Mouse (Mus musculus) lung, embryonic 16.5 days (tissue): Measurements from ENCODE around the gene Gm266. TPM values are rescaled to one million over a fixed set of nuclear protein-coding genes. Genes with fewer than 3 reads are reported as not detected.
A peak's percentile ranks its signal among the peaks of the same experiment; 100 is the strongest.

ENCODE experiments used
- ATAC-seq: fragments of 200-750 bp; cut with Nextera tagmentation; 2 replicates; pipeline ENCODE4 v1.8.0; 2017; ENCODE audit warnings: low read depth, mild to moderate bottlenecking, moderate library complexity
- H3K27ac ChIP-seq: fragments of 300-500 bp; sonication (generic); 2 replicates; pipeline ENCODE4 v1.5.1; 2014; ENCODE audit warnings: mild to moderate bottlenecking, control low read depth, low read length
- H3K27me3 ChIP-seq: fragments of 300-500 bp; sonication (generic); 2 replicates; pipeline ENCODE4 v1.6.1; 2014; ENCODE audit warnings: low read depth, low read length, mixed read lengths; ENCODE audit not compliant: control insufficient read depth, insufficient read depth
- H3K36me3 ChIP-seq: fragments of 300-500 bp; sonication (generic); 2 replicates; pipeline ENCODE4 v1.6.1; 2014; ENCODE audit warnings: low read length; ENCODE audit not compliant: control insufficient read depth, insufficient read depth
- H3K4me1 ChIP-seq: fragments of 300-500 bp; sonication (generic); replicated peaks from 2 replicates; pipeline ENCODE4 v1.6.1; 2014; ENCODE audit warnings: low read length, mixed read lengths; ENCODE audit not compliant: control insufficient read depth, insufficient read depth
- H3K4me2 ChIP-seq: fragments of 300-500 bp; sonication (generic); 2 replicates; pipeline ENCODE4 v1.6.1; 2014; ENCODE audit warnings: low read depth, low read length, control low read depth
- H3K4me3 ChIP-seq: fragments of 300-500 bp; sonication (generic); 2 replicates; pipeline ENCODE4 v1.5.1; 2014; ENCODE audit warnings: mild to moderate bottlenecking, low read length, control low read depth
- H3K9ac ChIP-seq: fragments of 300-500 bp; sonication (generic); 2 replicates; pipeline ENCODE4 v1.6.1; 2014; ENCODE audit warnings: low read length, control low read depth
- H3K9me3 ChIP-seq: fragments of 300-500 bp; sonication (generic); 2 replicates; pipeline ENCODE4 v1.6.1; 2016; ENCODE audit warnings: low read length; ENCODE audit not compliant: control insufficient read depth
- WGBS: fragments of 180-500 bp; shearing (Covaris S2); extraction: QIAGEN DNeasy Blood & Tissue Kit; methylation state at CpG from one replicate; pipeline ENCODE4 v1.1.7; 2014; 5-methylcytosine and 5-hydroxymethylcytosine counted together
- polyA plus RNA-seq: library from polyadenylated mRNA; unstranded; fragments of >200 nt; fragmentation: Nextera tagmentation; extraction: Ambion mirVana; gene quantifications from 2 replicates; pipeline ENCODE4 v1.2.1, GENCODE M21; 2015

The Gm266 gene
- polyA plus RNA-seq = 3.9 and 5.4 TPM in 2 replicates

DNA sequence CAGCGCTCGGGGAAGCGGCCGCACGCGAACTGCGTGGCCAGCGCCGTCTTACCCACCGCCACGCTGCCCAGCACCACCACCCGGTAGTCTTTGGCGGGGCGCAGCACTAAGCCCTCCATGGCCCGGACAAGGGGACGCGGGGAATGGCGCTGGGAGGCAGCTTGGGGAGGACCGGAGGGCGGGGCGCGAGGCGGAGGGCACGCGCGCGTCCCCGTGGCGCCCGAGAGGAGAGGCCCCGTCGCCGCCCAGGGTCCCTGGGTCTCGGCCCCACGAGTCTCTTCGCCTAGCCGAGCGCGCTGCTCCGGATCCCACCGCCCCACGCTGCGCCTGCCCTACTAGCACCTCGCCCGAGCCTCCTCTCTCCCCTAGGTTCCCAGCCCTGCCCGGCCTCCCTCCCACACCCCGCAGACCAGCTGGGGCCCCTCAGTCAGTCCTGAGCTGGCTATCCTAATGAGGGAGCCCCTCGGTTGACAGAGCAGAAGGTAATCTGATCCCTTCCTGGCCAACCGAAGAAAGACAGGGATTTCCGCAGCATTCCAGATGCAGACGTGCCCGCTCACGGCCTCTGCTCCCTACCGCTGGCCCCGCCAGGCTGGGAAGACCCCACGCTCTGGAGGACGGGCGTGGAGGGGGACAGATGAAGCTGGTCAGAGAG lies at the start of gene Gm266:
Gm266 (minus strand) TSS at position 172 of the 655 bp plus-strand sequence.
- H3K27me3 ChIP-seq = peaks cover 36% of the 10 kb centered on the region
- H3K9ac ChIP-seq = peak within 1 kb of the TSS; percentile 60
- no peaks in the 10 kb centered on the region for H3K9me3 ChIP-seq
- peaks cover 13% of the 10 kb centered on the region for H3K4me1 ChIP-seq
- H3K4me3 ChIP-seq = peak within 1 kb of the TSS; percentile 57
- 2% methylated on average over 38 of the region's 58 CpGs for WGBS
- no peak within 1 kb of the TSS for H3K27ac ChIP-seq
- peak; percentile 87 for ATAC-seq
- H3K36me3 ChIP-seq = no peaks in the 10 kb centered on the region
- peak within 1 kb of the TSS; percentile 88 for H3K4me2 ChIP-seq

GRCm38 (mm10) chr12:111535281-111535680 lies 49.7 kb upstream of the Gm266 start:
- H3K27ac ChIP-seq = no peak overlapping the region
- peaks cover 7% of the 10 kb centered on the region; the same call in 1 of the 2 replicates for H3K36me3 ChIP-seq
- no peaks in the 10 kb centered on the region for H3K9me3 ChIP-seq
- peaks cover 19% of the 10 kb centered on the region for H3K4me1 ChIP-seq
- no peak overlapping the region for H3K4me3 ChIP-seq
- no peak for ATAC-seq
- no peak overlapping the region for H3K4me2 ChIP-seq
- WGBS = 50% methylated on average over 6 of the region's 6 CpGs
- no peaks in the 10 kb centered on the region for H3K27me3 ChIP-seq
- no peak overlapping the region for H3K9ac ChIP-seq

DNA sequence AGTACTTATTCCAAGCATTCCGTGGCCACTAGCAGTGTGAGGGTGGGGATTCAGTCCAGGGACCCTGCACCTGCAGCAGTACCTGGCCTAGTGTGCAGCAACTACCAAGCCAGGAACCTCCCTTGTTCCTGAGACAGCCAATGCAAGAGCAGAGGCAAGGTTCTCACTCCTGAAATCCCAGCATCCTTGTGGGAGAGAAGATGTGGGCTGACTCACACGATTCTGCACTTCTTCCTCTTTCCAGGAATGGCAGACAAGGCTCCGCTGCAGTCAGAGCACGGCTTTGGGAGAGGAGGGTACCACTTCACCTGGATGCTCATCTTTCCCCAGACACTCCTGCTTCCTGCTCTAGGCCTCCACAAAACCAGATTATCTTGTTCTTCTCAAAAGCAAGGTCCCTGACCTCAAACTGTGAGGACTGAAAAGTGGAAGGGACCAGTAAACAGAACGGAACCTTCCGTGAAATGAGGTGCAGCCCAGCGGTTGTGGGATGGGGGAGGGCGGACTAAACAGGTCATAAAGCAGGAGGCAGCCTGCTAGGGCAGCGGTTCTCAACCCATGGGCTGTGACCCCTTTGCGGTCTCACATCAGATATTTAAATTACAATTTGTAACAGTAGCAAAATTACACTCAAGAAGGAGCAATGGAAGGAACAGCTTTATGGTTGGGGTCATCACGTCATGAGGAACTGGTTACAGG lies 47.6 kb upstream of the Gm266 start:
- H3K4me3 ChIP-seq = no peak overlapping the region
- no peaks in the 10 kb centered on the region for H3K27me3 ChIP-seq
- H3K36me3 ChIP-seq = no peaks in the 10 kb centered on the region
- H3K9me3 ChIP-seq = no peaks in the 10 kb centered on the region
- no peak overlapping the region for H3K27ac ChIP-seq
- peaks cover 8% of the 10 kb centered on the region for H3K4me1 ChIP-seq
- H3K4me2 ChIP-seq = no peak overlapping the region
- ATAC-seq = no peak
- 49% methylated on average over 11 of the region's 11 CpGs for WGBS
- no peak overlapping the region for H3K9ac ChIP-seq

DNA sequence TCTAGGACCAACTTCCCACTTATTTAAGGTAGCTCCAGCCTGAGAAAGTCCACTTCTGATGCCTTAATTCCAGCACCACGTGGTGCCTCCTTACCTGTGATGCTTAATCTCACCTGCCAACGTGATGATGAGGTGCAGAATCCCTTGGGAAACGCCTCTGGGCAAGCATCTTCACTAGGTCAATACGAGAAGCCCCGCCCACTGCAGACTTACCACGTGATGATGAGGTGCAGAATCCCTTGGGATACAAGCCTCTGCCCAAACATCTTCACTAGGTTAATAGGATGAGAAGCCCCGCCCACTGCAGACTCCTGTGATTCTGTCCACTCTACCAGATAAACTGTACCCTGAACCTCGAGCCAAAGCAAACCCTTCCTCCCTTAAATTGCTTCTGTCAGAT lies 43.6 kb upstream of the Gm266 start:
- WGBS = 13% methylated on average over 8 of the region's 8 CpGs
- no peaks in the 10 kb centered on the region for H3K4me1 ChIP-seq
- no peak for ATAC-seq
- no peak overlapping the region for H3K9ac ChIP-seq
- H3K36me3 ChIP-seq = no peaks in the 10 kb centered on the region
- H3K4me2 ChIP-seq = no peak overlapping the region
- no peaks in the 10 kb centered on the region for H3K9me3 ChIP-seq
- H3K4me3 ChIP-seq = no peak overlapping the region
- H3K27me3 ChIP-seq = no peaks in the 10 kb centered on the region
- H3K27ac ChIP-seq = no peak overlapping the region

DNA sequence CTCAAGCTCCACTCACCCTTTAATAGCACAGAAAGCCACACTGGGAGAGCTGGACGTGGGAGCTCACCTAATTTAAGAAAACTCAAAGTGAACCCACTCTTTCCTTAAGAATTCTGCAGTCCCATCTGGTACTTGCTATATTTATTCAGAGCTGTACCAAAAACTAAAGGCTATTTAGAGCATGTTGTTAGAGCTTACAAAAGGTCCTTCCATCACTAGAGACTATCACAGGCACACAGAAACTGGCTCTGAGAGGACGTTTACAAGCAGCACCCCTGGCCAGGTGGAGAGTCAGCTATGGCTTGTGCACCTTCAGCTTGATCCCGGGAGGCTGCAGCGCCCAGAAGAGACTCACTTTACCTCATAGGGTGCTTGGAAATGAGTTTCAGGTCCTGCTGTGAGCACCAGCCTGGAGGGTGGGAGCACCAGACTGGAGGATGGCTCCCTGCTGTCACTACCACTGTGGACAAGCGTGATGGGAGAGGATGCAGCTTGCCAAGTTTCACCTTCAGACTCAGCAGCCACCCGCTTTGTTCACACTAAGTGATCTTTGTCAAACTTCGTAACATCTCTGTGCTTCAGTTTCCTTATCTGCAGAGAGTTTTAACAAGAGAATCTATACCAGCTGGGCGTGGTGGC lies 42.1 kb upstream of the Gm266 start:
- ATAC-seq = no peak
- WGBS = 52% methylated on average over 8 of the region's 8 CpGs
- H3K4me3 ChIP-seq = no peak overlapping the region

DNA sequence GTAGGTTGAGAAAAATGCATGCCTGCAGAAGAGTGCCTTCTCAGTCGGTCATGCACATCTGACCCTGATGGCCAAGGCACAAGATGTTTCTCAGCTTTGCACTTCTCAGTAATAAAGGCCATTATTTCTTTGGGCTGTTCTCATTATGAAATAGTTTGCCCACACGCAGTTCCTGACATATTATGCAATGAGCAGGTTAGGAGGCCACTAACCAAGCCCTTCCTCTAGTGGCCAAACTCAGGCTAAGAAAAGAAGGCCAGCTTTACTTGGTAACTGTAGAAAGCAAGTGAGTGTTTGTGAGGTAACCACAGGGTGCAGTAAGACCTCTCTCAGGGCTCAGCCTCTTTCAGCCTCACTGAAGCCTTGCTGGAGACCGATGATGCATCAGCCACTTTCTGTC lies 39.3 kb upstream of the Gm266 start:
- no peak overlapping the region for H3K4me2 ChIP-seq
- H3K27me3 ChIP-seq = no peaks in the 10 kb centered on the region
- H3K9me3 ChIP-seq = no peaks in the 10 kb centered on the region
- no peak overlapping the region for H3K4me3 ChIP-seq
- no peak for ATAC-seq
- H3K36me3 ChIP-seq = no peaks in the 10 kb centered on the region
- 71% methylated on average over 3 of the region's 3 CpGs for WGBS
- no peaks in the 10 kb centered on the region for H3K4me1 ChIP-seq
- no peak overlapping the region for H3K9ac ChIP-seq
- no peak overlapping the region for H3K27ac ChIP-seq

More for the DNA sequence above, 42.1 kb upstream of the Gm266 start:
- Histone ChIP-seq H3K4me1 (no peaks in the 10 kb centered on the region), H3K36me3 (no peaks in the 10 kb centered on the region), H3K4me2 (no peak overlapping the region), H3K27ac (no peak overlapping the region), H3K27me3 (no peaks in the 10 kb centered on the region), H3K9ac (peak overlapping the region; percentile 32; the same call in 1 of the 2 replicates), H3K9me3 (no peaks in the 10 kb centered on the region)

DNA sequence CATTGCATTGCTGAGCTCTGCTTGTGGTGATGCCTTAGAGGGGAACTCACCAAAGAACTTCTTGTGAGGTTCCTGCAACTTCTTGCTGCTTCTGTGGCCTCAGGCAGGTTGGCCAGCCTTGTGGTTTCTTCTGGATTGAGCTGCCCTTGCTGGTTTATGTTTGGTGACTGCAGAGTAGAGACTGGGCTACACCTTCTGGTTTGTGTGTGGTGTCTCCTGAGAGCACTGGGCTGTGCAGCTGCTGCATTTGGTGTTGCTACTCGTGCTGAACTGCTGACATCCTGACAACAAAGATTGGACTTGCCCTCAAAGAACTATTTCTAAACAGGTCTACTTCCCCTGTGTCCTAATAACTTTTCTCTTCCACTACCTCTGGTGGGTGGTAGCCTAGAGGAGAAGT lies 38.8 kb upstream of the Gm266 start:
- ATAC-seq = no peak
- H3K27ac ChIP-seq = no peak overlapping the region
- no peak overlapping the region for H3K4me2 ChIP-seq
- no peaks in the 10 kb centered on the region for H3K4me1 ChIP-seq
- H3K27me3 ChIP-seq = no peaks in the 10 kb centered on the region
- H3K4me3 ChIP-seq = no peak overlapping the region
- no peaks in the 10 kb centered on the region for H3K9me3 ChIP-seq
- H3K36me3 ChIP-seq = no peaks in the 10 kb centered on the region
- no peak overlapping the region for H3K9ac ChIP-seq
- 62% methylated on average over 1 of the region's 1 CpGs for WGBS

DNA sequence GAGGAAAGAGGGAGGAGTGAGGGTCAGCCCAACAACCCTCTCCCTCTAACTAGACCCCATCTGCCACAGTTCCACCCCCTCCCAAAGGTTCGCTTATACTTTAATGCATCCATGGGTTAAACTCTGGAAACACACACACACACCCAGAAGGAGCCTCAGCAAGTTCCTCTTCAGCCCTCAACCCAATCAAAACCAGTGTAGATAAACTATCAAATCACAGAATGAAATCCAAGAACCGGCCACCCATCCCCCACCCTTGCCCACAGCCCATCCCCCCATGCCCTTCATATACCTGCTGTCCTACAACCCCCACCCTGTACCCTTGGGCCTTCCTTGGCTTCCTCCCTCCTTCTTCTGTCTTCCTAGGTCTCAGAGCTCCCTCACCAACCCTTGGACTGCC lies 35.4 kb upstream of the Gm266 start:
- no peak overlapping the region for H3K4me3 ChIP-seq
- H3K9me3 ChIP-seq = no peaks in the 10 kb centered on the region
- no peak for ATAC-seq
- no peak overlapping the region for H3K9ac ChIP-seq
- no peaks in the 10 kb centered on the region for H3K4me1 ChIP-seq
- WGBS = 82% methylated on average over 2 of the region's 2 CpGs
- H3K4me2 ChIP-seq = no peak overlapping the region
- no peaks in the 10 kb centered on the region for H3K27me3 ChIP-seq
- no peak overlapping the region for H3K27ac ChIP-seq
- H3K36me3 ChIP-seq = no peaks in the 10 kb centered on the region

GRCm38 (mm10) chr12:111519821-111520220 lies 34.2 kb upstream of the Gm266 start:
- no peak for ATAC-seq
- H3K4me2 ChIP-seq = no peak overlapping the region
- H3K4me3 ChIP-seq = no peak overlapping the region

More at GRCm38 (mm10) chr12:111519821-111520220, 34.2 kb upstream of the Gm266 start:
- Histone ChIP-seq H3K9ac (no peak overlapping the region), H3K36me3 (no peaks in the 10 kb centered on the region), H3K4me1 (no peaks in the 10 kb centered on the region), H3K27ac (no peak overlapping the region), H3K27me3 (no peaks in the 10 kb centered on the region), H3K9me3 (no peaks in the 10 kb centered on the region)
- 47% methylated on average over 5 of the region's 5 CpGs for WGBS
